Mouse (Mus musculus) layer of hippocampus, adult 8-10 months (tissue): ENCODE data around the gene Huwe1. TPM values are rescaled to one million over a fixed set of nuclear protein-coding genes. Genes with fewer than 3 reads are reported as not detected.
A peak's percentile ranks its signal among the peaks of the same experiment; 100 is the strongest.

Experiments used
- DNase-seq, 2 experiments: peaks; one replicate each; pipeline ENCODE4 v3.0.0; 2022; ENCODE audit warnings: low spot score in 2 of 2
- total RNA-seq, 4 experiments: library from RNA; stranded (reverse); gene quantifications; 2 replicates each; pipeline ENCODE4 v1.2.4; 2022

Gene Huwe1
- total RNA-seq = 100 to 1,000 TPM; 244 to 296 (median 265) TPM

DNA sequence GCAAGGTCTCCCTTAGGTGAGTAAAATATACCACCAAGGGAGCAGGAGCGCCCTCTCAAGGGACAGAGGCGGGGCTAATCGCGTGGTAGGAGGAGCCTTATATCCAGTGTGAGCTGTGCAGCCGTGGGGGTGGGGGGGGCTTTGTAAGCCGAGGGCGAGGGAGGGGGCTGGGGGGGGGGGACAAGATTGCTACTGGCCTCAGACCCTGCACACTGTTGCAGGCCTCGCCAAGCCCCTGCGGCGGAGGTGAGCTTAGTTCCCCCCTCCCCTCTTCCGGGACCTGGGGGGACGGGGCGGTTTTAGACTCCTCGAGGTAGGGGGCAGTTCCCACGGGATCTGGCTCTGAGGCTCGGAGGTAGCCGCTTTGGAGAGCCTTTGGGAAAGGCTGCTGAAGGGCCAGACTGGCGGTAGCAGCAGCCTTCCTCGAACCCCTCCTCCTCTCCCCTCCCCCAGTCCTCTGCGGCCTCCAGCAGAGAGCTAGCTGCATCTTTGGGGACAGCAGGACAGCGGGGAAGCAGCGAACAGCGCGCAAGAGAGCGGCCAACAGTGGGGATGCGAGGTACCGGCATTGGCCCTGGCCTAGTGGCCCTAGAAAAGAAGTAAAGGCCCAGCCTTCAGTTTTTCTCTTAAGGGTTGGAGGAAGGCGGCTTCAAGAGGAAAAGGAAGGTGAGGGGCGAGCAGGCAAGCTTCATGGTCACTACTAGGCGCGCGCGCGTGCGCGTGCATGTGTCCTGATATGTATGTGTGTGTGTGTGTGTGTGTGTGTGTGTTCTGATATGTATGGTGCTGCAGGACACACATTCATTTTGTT is at the start of gene Huwe1:
Gene Huwe1 (plus strand): TSS at position 107 of the 811 bp plus-strand sequence.
- peak; percentile 44 to 57 for DNase-seq

DNA sequence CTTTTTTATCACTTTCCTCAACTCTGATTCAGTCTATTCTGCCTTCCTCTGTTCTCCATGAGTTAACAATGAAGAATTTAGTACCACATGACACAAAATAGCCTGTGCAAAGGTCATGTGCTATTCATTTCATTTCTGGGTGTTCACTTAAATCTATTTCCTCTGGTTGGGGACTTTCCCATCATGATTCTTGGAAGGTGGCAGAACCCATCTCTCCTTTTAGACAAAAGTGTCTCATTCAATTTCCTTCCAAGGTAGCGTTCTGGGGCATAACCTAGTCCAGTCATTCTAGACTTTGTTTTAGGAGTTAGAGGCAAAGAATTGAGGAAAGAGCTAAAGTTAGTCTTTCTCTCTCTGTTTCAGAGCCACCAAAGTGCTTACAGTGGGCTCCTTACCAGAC is 20.3 kb upstream of the Huwe1 start:
- no peak for DNase-seq

DNA sequence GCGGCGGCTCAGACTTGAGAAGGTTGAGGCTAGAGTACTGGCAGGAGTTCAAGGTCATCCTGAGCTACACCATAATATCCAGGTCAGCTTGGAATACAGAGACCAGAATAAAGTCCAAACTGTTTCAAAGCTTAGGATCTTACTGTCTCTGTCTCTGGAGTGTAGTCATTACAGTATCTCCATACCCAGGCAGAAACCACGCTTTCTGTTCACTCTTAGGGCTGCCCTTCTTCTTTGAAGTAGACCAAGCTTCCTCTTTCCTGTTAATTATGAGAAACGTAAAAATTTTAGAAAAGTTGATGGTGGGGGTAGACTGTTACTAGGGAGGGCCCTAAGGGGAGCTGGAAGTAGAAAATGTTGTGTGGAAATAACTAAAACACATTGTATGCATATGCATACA is 17.7 kb upstream of the Huwe1 start:
- DNase-seq = no peak

DNA sequence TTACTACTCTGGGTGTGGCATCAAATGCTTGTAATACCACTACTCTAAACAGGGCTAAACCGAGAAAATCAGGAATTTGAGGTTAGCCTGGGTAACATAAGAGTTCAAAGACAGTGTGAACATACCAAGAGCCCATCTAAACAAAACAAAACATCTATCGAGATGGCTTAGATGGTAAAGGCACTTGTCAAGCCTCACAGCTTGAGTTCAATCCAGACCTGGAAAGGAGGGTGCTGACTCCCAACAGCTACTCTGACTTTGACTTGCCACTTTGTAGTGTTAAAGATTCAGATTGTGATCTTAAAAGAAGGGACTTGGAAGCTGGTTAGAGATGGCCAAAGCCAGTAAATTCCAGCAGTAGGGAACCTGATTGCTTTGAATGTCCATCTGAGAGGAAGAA is 7.8 kb upstream of the Huwe1 start:
- no peak for DNase-seq

DNA sequence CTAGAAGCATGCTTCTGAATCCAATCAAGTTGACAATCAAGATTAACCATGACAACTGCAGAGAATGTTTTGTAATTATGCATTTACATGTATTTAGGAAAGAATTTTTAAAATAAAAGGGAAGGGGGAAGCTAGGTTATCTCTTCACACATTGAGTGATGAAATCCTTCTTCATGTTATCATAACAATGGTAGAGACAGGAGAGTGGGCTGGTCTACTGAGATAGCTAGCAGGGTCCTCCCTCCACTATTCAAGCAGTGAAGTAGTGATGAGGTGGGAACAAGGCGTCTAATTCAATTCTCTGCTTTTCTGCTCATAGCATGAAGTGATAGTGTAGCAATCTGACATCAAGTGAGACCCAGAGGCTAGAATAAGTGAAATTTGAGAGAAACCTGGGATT is 2.6 kb upstream of the Huwe1 start:
- DNase-seq = no peak

DNA sequence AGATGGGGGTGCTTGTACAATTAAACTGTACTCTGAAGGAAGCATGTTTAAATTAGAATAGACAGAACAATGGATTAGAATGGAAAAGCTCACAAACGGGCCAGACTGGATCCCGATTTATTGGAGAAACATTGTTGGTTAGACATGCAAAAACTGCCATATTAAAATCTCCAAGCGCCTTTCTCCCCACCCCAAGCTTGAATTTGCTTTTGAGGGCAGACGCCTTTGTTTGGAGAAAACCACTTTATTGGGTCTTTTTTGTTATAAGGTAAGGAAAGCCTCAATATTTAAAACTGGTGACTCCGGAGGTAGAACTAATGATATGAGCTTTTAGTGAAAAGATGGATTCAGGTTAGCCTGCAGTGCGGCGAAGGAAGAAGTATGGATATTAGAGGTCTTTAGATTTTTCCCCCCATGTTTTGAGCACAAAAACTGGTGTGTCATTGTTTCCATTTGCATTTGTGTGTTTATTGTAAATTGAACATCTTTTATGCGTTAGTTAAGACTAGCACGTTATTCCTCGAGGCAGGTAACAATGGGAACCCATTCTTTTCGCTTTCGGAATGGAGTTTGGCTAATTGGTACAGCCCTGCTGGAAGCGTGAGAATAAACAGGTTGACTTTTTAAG is 1.8 kb downstream of the Huwe1 start:
- DNase-seq = no peak

DNA sequence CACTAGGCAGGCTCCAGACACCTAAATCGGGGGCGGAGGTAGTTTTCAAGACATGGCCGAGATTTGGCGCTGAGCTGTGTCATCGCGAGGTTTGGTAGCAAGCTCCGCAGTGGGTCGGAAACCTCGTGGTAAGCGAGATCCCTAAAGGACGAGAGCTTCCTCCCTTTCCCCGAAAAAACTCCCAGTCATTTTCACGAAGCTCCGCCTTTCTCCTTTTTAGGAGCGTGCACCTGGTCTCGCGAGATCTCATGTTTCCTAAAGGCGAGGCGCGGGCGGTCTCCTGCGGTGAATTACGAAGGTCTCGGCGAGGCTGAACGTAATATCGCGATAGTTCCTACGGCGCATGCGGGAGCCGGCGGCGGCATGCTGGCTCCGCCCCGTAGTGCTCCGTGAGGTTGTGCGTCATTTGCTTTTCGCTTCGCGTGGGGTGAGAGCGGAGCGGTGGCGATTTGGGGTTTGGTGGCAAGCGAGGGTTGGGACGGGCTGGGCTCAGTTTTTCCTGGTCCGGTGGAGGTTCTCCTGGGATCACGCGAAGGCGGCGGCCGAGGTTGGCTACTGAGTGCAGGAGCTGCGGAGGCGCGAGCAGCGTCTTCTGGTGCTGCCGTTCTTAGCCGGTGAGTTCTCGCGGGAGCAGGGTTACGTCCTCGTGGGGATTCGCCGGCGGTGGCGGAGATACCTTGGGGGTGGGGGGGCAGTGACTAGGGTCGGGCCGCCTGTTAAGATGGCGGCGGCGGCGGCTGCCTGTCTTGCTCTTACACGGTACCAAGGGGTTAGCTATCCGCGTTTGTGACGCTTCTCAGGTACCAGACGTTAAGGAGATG is 2.6 kb downstream of the Huwe1 start:
- DNase-seq = peak; percentile 95 to 97

DNA sequence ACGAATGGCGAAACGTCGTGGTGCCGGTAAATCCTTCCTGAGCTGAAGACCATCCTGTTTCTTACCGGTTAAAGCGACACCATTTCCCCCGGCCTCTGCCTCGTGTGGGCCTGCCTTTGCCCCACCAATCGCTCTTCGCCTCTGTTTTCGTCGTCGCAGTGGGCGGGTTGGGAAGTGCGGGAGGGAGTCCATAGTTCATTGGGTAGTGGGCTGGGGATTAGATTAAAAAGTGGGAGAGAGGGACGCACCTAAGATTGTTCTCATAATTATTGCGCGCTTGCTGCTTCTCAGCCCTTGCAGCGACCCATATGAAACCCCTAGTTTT is 3.1 kb downstream of the Huwe1 start:
- DNase-seq = peak in 1 of 2 experiments; percentile 23

DNA sequence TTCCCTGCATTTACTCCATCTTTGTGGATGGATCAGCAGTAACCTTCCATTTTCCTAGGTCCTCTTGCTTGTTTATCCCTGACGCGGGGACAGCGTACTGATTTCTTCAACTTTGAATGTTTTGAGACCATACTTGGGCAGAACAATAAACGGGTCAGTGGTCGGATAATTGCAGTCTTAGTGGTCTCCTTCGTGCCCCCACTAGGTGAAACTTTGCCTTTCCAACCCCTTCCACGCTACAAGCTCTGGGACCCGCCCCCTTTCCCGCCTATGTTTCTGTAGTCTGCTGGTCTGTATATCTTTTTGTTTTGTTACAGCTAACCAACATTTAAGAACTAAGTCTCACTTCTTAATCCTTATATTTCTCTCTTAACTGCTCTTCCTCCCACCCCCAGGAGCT is 3.8 kb downstream of the Huwe1 start:
- no peak for DNase-seq

DNA sequence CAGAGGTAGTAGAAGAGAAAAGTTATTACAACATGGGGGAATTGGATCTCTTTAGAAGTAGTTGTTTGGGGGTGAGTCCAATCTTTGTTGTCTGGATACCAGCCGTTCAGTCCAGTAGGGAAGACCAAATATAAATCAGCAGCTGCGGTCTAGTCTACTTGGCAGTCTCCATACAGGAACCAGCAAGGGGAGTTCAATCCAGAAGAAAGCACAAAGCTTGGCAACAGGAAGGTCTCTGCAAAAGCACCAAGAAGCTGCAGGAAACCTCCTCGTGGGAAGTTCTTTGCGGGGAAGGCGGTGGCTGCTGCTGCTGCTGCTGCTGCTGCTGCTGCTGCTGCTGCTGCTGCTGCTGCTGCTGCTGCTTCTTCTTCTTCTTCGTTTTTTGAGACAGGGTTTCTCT is 10.9 kb downstream of the Huwe1 start:
- DNase-seq = no peak

DNA sequence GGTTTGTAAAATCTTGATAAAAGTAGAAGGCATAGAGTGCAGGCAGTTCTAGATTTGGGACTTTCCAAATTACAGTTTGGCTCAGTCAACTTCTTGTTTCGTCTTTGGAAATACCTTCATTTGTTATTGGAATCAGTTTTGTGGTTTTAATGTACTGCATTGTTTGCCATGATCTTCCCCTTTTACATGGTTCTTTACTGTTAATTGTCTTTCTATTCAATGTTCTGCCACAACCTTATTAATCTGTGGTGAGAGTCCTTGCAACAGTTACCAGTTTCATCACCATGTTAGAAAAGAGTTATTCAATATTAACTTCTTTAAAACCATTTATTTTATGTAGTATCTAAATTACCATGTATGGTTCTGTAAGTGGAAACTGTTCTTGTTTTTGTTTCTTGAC is 13.0 kb downstream of the Huwe1 start:
- no peak for DNase-seq

DNA sequence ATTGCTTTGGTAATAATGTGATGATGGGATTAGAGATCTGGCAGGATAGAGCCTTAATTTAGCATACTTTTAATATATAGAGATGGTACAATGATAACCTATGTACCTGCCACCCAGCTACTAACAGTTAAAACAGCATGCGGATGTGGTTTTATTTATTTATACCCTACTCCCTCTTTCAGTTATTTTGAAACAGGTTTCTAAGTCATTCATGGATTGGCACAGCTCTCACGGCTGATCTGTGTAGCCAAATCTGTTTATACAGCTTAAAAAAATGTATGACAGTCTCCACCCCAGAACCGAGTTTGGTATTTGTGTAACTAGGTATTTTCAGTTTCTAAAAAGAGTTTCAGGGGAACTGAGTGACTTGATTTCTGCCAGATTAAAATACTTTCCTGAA is 17.1 kb downstream of the Huwe1 start:
- no peak for DNase-seq

DNA sequence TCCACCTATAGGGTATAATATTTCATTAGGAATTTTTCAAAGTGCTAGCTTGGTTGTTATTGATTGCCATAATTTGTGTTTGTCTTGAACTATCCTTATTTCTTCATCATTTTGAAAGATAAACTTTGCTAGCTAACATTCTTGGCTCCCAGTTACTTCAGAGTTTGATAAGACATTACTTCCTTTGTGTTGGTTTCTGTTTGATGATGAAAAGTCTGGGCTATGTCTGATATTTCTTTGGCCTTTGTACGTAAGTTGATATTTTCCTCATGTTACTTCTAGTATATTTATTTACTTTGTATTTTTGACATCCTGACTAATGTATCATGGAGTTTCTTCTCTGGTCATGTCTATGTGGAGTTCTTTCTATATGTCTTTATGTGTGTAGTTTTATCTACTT is 28.4 kb downstream of the Huwe1 start:
- no peak for DNase-seq

DNA sequence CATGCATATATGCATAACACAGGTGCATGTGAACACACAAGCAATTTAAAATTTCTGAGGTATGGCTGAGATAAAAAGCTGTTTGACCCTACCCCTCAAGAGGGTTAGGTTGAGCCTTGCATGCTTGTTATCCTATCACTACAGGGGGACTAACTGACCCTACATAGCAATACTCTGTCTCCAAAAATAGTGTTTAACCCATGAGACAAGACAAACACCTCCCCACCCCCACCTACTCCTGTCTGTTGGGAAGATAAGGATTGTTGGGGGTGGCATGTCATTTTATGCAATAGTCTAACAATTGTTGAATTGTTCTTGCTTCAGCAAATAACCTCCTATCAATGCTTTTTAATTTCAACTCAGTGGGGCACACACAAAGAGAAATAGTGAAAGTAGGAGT is 30.7 kb downstream of the Huwe1 start:
- DNase-seq = no peak

DNA sequence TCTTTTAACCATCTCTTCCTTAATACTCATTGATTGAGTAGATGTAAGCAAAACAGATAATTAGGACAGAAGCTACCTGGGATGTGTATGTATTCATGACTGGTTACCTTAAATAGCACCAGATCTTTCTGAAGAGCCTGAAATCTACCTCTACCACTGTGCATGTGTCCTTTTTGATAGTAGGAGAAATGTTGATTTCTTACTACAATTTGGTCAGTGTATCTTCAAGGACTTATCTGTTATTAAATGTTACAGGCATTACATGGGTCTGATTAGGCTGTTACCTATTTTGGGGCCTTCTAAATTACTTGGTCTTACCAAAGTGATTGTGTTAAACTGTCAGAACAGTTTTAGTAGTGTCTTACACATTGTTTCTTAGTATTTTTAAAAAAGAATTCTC is 32.4 kb downstream of the Huwe1 start:
- no peak for DNase-seq

DNA sequence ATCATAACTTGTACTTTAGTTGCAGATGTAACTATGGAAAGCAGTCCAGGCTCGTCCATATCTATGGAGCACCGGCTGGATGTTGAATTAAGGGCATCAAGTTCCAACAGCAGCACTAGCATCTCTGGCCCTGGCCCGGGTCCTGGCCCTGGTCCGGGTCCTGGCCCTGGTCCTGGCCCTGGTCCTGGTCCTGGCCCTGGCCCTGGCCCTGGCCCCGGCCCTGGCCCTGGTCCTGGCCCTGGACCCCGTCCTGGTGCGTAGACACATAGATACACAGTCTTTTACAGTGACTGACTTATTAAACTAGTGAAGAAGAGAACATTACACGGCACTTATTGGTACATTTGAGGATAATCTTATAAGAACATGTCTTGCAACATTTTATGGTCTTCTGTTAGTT is 58.8 kb downstream of the Huwe1 start:
- no peak for DNase-seq

DNA sequence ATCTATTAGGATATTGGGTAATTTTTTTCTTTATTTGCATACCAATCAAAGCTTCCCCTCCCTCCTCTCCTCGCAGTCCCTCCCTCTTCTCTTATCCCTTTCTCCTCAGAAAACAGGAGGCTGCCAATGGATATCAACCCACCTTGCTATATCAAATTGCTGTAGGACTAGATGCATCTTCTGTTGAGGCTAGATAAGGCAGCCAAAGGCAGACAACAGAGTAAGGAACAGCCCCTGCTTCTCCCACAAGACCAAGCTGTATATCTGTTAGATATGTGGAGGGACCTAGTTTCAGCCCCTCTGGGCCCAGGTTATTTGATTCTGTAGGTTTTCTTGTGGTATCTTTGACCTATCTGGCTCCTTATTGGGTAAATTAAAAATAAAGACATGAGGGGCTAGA is 110.1 kb downstream of the Huwe1 start:
- no peak for DNase-seq

DNA sequence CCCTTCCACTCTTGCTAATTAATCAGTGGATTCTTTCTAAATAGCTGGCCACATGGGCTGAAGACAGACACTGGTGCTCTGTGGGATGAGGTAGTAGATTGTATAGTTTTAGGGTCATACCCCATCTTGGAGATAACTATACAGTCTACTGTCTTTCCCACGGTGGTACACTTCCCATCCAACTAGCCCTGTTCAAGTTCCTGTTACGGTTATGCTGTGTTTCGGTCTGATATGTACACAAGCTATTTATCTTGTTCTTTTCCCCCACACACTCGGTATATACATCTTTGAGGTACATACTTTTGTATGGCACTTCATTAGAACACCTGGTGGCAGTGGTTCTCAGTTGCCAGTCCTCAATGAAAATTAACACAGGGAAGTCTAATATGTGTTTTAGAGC is 111.7 kb downstream of the Huwe1 start:
- DNase-seq = no peak

DNA sequence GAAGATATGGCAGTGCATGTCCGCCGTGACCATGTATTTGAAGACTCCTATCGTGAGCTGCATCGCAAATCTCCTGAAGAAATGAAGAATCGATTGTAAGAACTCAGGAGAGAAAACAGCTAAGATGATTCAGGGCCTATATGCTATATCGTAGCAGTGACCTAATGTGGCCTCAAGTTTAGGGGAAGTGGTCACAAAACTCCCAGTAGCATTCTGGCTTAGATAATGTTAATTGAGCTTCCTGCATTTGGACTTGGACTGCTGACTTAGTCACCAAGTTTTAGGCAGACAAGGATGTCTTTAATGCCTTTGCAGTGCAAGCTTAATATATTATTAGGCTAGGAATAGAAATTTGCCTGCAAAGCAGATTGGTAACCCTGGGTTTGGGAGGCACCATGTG is 128.8 kb downstream of the Huwe1 start:
- no peak for DNase-seq

DNA sequence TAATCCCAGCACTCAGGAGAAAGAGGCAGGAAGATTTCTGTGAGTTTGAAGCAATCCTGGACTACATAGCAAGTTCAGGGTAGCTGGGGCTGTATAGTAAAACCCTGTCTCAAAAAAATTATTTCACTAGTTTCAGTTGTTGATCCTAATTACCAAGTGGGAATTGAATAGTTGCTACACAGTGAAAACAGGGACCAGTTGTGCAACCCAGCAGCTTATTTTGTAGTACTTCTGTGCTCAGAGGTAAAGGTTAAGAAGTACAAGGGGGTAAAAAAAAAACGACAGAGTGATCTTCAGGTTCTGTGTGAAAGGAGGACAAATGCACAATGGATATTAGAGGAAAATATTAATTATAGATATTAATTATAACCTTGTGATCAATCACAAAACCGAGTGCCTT is 138.2 kb downstream of the Huwe1 start:
- DNase-seq = no peak

DNA sequence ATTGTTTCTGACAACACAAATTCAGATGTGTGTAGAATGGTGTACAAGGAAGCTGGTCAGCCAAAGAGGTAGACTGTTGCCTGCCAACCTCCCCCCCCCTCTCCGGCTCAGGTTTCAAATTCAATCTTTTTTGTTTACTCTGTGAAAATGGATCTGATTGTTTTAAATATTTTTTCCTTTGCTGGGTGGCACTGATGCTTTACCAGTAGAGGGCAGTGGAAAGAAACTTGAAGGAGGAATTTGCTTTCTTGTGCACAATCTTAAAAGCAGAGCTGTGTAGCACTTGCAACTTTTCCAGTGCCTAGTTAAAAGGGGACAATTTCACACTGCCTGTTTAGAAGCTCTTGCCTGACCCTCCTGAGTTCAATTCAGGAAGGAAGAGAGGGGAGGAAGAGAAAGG is 146.4 kb downstream of the Huwe1 start:
- no peak for DNase-seq

DNA sequence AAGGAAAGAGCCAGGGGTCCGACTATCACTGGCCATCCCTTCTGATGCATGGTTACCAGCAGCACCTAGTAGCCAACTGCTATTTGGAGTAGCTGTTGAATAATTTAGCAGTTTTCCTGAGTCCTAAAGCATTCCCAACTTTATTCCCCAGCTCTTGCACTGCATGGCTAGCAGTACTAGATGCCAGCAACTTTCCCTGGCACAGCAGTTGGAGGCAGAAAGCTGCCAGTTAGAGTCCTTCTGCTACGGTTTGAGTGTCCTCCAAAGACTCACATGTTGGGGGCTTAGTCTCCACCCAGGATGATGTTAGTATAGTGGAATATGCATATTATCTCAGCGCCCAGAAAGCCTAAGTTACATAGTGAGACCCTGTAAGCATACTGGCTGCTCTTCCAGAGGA is 147.2 kb downstream of the Huwe1 start:
- DNase-seq = no peak

DNA sequence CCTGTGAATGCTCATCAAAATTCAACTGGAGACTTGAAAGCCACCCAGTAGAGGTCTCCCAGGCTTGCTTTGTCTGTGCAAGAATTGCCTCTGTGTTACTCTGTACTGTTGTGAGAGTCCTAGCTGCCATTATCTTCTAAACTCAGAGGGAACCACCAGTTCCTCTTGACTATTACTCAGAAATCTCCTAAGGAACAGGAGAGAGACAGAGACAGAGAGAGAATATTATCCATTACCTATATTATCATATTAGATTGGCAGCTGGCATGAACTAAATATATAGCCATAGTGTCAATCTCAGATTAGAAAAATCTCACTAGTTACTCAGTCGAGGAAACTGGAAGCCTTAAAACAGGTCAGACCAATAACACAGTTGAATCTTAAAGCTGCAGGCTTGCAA is 149.6 kb downstream of the Huwe1 start:
- no peak for DNase-seq
